Mouse (Mus musculus): ENCODE measurements around the gene Vmn1r67.

The Vmn1r67 gene

DNA sequence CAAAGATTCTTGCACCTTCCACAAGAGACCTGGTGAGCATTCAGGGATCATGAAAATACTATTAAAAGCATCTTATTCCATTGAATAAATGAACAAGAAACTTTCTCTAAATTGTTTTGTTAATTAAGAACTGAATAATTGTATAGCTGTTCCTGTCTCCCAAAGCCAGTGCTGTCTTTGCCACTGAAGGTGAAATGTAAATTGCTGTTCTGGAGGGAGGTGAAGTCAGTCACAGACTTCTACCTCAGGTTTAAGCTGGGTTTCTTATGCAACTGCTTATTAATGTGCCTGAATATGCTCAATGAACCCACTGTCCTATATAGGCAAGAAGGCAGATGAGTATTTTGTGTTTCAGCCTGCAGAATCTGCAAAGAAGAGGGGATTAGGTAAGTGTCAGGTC is at the start of gene Vmn1r67:
Vmn1r67 (plus strand) TSS at position 301 of the 400 bp plus-strand sequence.
- no peak for DNase-seq (ENCODE audit: low spot score in 2 of 2)

DNA sequence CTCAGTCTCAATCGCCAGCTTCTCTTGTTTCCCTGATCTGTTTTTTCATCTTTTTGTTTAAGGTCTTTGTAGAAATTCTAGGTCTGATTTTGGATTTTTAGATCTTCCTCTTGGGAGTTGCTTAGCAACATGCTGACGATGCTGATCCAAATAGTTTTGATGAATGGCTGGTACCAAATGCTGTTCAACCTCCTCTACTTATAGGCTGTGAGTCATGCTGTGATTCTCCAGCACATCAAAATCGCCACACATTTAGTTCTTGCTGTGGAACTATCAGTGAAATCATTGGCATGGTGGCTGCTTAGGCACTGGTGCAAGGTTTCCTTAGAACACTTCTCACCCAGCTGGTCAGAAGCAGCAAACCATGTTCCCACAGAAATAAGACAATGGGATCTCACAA is 15.0 kb downstream of the Vmn1r67 start:
- no peak for DNase-seq (ENCODE audit: low spot score in 2 of 2)

DNA sequence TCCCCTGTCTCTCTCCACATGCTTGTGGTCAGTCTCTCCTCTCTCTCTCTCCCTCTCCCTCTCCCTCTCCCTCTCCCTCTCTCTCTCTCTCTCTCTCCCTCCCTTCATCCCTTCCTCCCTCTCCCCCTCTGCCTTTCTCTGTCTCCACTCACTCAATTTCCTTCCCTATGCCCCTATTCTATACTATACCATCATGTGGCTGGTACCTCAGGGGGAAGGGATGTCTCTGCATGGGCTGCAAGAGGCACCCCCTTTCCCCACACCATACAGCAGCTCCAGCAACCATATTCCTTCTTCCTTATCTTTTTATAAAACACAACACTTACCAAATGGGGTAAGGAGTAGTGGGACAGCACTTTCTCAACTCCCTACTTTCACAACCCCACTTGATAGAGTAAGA is 36.7 kb downstream of the Vmn1r67 start:
- DNase-seq (ENCODE audit: low spot score in 2 of 2) = no peak

DNA sequence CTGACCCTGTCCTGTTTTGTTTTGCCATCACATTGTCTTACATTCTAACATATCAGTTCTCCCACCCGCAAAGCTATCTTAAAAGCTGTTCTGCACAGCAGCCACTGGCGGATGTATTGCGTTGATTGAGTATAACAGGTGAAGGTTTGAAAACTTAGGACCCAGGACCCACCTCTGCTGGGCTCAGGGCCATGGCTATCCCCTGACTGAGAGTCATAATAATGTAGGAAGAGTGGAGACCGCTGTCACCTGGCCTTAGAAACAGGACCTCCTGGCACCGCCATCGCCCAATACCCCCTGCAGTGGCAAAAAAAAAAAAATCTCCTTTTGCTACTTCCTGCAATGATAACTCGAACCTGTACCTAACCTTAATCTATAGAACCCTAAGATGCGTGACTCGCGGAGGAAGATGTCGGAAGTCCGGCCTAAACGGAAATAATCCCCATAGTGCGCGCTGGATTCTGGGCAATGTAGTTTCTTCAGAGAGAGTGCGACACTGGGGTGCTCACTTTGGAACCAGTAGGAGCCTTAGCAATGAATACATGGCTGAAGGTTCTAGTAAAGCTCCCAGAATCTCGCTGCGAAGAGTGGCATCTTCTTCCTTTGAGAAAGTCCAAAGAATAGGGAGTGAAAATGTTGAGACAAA is 37.6 kb downstream of the Vmn1r67 start:
- DNase-seq (ENCODE audit: low spot score in 2 of 2) = peak; percentile 24 to 55

DNA sequence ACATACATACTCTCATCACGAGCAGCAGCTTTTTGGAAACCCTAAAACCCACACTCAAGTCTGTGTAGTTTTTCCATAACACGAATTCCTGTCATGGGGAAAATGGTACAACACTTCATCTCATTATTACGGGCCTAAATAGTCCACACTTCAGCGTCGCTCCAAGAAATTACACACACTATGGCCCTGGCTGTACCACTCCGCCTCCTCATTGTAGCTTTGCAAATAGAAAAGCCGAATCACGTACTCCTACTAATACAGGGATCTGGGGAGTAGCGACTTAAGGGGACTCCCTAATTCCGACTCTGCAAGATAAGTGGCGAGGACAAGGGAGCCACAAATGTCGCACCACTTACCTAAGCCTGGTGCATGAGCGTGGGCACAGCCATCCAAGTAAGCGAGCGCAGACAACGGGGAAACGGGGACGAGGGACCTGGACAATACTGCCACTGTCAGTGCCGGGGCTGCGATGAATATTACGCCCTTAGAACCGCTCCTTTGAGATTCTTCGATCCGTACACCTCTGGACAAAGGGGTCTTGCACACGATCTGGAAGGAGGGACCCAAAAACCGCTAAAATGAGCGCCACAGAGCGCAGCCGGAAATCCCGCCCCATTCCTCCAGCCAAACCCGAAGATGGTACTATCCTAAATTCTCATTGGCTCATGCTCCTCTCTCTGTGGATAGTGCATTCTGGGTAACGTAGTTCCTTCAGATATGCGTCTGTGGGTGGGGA is 51.8 kb downstream of the Vmn1r67 start, which contains the start of gene Zik1:
Zik1 (minus strand) TSS at position 609 of the 736 bp plus-strand sequence.
- DNase-seq (ENCODE audit: low spot score in 2 of 2) = peak; percentile 66 to 76

DNA sequence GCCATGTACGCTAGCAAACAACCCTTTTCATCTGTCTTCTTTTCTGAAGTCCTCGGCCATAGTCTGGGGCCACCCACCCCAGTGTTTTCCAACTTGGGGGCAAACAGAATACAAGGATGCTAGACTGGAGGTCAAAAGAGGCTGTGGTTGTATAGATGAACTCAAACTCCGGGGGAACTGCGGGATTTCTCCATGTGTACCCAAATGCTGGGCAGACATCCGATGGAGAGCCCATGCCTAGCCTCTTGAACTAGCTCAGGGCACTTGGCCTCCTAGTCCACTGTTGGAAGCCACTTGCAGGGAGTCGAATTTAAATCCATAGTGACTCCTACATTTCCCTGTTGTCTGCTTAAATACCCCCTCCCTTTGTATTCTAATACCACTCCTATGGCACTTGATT is 52.4 kb downstream of the Vmn1r67 start:
- no peak for DNase-seq (ENCODE audit: low spot score in 2 of 2)
